Mouse (Mus musculus) kidney, adult 2 months (tissue): ENCODE data around the gene Tas2r126.

ENCODE experiments used
- CTCF ChIP-seq: fragments of 200-500 bp; conservative IDR thresholded peaks from 2 replicates; pipeline ENCODE4 v1.5.1; 2011; ENCODE audit warnings: low read depth, mild to moderate bottlenecking, control low read depth, low read length, moderate library complexity, mixed read lengths; ENCODE audit not compliant: insufficient read depth, insufficient read length
- POLR2A ChIP-seq: fragments of 200-500 bp; IDR thresholded peaks from one replicate; pipeline ENCODE4 v1.6.1; 2011; ENCODE audit warnings: low read depth, low read length, control low read depth

GRCm38 (mm10) chr6:42447381-42447780 lies 13.0 kb downstream of the Tas2r126 start:
- no peak for TF ChIP-seq POLR2A
- no peak for TF ChIP-seq CTCF
